Mouse (Mus musculus): ENCODE measurements around the gene Csrnp3.
A peak's percentile ranks its signal among the peaks of the same experiment; 100 is the strongest.
"Not testable (repeated sequence)": the region's sequence is repeated elsewhere in the genome, so short reads cannot be mapped to it uniquely, and the experiment has no call there.

Gene Csrnp3

DNA sequence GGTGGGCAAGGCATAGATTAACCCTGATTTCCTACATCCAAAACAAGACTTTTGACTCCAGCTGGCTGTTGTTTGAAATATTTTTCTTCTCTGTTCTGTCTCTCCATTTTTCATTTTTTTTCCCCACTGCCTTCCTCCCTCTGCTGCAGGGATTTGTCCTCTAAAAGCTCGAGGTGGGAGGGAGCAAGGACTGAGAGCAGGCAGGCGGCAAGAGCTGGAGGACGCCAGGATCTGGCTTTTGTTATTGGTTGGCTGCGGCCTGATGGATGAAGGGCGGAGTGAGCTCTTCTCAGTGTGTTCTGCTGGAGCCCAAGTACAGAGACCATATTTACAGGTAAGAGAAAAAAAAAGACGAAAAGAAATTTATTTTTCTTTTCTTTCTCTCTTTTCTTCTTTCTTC lies at the start of gene Csrnp3:
Csrnp3 (plus strand) TSS at position 217 of the 400 bp plus-strand sequence.
- DNase-seq = no peak

DNA sequence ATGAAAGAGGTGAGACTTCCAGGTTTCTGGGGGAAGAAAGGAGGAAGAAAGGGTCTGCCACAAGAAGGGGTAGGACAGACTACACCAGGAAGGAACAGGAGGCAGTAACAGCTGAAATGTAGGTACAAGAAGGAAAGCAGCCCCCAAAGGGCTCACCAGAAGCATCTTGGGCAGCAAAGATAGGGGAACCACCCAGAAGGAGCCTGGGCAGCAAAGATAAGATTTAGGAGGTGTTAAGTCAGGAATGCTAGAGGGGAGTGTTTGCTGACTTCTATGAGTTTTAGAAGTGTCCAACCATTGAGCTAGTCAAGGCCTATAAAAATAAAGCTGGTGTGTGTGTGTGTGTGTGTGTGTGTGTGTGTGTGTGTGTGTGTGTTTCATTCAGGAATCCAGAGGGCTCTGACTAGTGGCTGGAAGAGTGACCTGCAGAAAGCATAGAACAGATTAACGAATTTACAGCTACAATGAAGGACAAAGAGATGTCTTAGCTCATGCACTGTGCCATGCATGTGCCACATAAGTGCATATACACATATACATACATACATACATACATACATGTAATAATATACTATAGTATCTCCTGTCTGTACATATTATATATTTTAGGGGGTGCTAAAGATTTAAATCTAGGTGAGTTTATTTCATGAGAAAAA lies 44.4 kb upstream of the Csrnp3 start:
- no peak for DNase-seq

DNA sequence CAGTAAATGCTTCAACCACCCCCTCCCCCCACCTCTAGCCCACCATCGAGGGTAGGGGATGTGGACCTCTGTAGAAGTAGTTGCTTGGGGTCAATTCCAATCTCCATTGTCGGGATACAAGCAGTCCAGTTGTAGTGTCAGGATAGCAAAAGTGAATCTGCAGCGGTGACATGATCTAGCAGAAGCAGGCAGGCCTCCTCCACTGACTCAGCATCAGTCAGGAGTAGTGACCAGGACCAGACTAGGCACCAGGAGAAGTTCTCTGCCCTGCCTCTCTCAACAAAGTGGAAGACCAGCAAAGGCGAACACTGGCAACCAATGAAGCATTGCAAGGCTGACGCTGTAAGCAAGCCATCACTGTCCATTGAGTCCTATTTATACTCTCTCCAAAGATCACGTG lies 39.0 kb upstream of the Csrnp3 start:
- DNase-seq = no peak

DNA sequence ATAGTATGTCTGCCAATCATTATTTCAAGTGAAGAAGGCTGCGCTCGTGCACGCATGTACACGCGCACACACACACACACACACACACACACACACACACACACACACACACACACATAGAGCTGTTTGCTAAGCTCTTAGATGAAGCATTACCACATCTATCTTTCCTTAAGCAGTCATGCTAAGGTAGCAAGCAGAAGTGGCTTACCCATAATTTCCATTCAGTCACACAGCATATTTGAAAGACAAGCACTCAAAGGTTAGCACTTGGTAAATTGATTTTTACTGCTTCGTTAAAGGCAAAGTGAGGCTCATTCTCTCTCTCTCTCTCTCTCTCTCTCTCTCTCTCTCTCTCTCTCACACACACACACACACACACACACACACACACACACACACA lies 34.4 kb upstream of the Csrnp3 start:
- DNase-seq = not testable (repeated sequence)

- DNase-seq = peak; percentile 92
These were observed 27.3 kb upstream of the Csrnp3 start for GRCm38 (mm10) chr2:65818080-65818796.

- no peak for DNase-seq
These were observed 25.3 kb upstream of the Csrnp3 start for GRCm38 (mm10) chr2:65820114-65820769.

DNA sequence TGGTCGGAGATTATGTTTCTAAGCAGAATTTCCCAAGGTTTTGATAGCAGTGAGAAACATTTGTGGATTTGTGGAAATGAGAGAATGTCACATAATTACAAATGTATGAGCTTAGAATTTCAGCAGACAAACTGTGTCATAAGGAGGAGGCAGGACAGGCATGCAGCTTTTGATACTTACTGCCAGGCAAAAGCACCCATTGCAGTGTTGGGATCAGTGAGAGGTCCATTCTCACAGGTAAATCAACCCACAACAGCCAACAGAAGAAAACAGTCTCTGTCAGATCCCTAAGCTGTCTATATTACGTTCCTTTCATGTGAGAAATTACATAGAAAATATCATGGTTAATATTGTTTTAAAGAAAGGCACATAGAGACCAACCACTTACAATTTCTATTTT lies 19.3 kb upstream of the Csrnp3 start:
- DNase-seq = no peak

DNA sequence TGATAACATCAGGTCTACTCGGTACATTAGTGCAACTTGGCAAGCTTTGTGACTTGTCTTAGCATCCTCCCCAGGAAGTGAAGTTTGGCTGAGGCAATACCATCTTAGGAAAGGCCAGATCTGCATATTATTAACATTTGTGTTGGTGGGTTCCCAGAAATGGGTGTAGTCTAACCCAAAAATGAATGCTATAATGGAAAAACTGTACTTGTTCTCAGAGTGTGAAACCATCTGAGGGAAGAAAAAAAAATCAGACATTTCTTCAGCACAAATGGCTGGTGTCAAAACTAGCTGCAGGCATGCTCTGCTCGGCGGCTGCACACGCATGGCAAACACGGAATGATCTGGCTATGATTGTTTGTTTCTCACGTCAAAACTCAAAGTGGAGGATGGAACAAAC lies 18.8 kb upstream of the Csrnp3 start:
- DNase-seq = no peak

- DNase-seq = no peak
These were observed 16.9 kb upstream of the Csrnp3 start for GRCm38 (mm10) chr2:65828699-65829098.

- DNase-seq = no peak
These were observed 12.7 kb upstream of the Csrnp3 start for GRCm38 (mm10) chr2:65832738-65833395.

DNA sequence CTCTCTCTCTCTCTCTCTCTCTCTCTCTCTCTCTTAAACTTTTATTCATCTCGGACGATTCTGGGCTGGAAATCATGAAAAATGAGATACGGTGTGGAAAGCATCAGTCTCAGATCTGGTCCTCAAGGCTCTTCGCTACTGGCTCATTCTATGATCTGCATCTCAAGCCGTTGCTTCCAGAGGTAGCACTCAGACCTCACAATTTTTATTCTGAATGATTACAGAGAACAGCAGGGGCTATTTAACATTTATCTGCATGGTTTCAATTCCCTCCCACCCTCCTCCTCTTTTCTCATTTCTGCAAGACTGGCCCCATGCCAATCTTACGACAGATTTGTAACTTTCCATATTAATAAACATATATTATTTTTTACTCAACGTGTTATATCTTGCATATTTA lies 12.1 kb upstream of the Csrnp3 start:
- DNase-seq = no peak

DNA sequence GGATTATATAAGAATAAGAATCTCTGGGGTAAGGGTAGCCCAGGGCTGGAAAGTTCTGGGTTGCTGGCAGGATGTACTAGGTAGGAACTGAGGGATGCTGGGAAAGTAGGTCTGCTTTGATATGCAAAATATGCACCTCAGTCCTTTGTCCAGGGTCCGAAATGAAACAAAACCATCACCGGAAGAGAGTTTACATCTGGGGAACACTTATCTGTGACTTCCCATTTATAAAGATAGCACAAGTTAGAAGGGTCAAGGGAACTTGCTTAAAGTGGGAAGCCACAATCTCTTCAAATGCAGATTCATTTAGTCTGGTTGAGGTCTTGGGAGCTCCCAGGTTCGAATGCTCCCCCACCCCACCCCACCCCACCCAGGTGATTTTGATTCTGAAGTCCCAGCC lies 4.0 kb upstream of the Csrnp3 start:
- no peak for DNase-seq

DNA sequence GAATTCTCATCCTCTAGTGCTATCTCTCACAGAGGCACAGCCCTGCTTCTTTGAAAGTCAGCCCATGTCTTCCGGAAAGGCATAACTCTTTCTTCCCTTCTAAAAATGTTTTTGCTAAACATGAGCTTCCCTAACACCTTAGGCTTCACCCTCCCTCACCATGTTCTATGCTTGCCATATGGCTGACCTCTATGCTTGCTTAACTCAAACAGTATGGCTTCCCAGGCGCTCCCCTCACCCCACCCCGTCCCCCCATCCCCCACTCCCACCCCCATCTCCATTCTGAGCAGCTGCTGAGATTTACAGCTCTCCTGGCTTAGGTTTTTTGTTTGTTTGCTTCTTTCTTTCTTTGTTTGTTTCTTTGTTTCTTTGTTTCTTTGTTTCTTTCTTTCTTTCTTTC lies 3.2 kb upstream of the Csrnp3 start:
- no peak for DNase-seq

GRCm38 (mm10) chr2:65846000-65846755 lies 611 bp downstream of the Csrnp3 start:
- no peak for DNase-seq

- no peak for DNase-seq
These were observed 2.0 kb downstream of the Csrnp3 start for GRCm38 (mm10) chr2:65847463-65848110.

DNA sequence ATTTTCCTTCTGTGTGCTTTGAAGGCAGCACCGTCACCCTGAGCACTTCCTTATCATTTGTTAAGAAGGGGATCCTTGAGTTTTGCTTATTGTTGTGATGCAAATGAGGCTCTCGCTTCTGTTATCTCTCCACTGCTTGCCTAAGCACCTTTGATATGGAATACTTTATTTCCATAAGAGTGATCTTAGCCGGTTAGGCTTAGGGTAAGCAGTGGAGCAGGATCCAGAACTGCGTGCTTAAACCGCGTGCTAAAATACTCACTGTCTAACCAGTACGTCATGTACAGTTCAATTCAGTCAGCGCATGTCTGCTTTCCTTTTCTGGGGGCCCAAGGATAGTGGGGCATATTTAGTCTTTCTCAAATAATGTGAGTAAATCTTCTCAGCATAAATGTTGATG lies 3.1 kb downstream of the Csrnp3 start:
- no peak for DNase-seq

DNA sequence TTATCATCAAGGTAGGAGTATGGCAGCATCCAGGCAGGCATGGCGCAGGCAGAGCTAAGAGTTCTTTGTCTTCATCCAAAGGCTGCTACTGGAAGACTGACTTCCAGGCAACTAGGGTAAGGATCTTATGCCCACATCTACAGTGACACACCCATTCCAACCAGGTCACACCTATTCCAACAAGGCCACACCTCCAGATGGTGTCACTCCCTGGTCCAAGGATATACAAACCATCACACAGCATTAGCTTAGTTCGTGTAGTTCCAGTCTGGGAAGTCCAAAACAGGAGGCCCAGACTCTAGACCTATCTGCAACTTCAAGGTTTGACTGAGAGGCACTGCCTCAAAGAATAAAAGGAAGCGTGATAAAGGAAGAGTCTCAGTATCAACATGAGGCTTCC lies 4.7 kb downstream of the Csrnp3 start:
- not testable (repeated sequence) for DNase-seq

DNA sequence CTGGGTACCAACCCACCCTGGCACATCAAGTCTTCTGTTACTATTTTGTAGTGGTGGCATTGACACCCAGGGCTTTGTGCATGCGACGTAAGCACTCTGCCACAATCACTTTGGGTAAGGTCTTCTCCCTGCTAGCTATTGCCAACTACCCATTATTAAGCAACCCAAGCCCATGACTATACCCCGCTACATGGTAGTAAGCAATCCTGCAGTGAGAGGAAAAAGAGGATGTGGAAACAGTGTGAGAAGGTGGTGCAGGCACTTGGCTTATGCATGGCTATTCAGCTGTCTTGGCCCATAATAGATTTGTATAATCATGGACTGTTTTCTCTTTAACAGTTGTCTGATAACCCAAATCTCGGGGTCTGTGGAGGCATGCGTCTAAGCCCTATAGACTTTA lies 11.2 kb downstream of the Csrnp3 start:
- no peak for DNase-seq

GRCm38 (mm10) chr2:65859767-65860727 lies 14.5 kb downstream of the Csrnp3 start:
- no peak for DNase-seq

DNA sequence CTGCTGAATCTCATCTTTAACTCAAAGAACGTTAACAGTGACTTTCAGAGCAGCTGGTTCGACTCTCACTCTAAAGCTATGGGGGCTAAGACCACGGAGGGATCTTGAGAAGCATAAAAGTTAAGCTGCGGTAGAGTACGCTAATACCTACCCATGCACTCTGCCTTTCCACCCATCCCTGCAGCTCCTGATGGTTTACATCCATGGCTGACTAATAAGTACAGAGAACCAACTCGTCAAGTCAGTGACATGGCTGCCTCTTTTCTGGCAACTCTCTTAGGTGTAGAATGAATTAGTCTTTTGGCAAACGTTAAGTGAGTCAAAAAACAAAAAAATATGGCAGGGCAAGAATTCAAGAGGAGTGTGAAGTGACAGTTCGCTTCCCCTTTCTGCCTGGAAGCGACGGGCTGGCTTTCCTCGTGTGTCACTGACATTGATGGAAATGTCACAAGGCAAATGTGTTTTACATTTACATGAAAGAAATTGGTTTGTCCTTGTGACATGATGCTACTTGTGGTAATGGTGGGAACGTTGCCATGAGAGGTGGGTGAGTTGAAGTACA lies 19.3 kb downstream of the Csrnp3 start:
- DNase-seq = no peak

Data from heart, adult 11 months (tissue).